Mouse (Mus musculus): ENCODE measurements around the gene Haus8.

DNA sequence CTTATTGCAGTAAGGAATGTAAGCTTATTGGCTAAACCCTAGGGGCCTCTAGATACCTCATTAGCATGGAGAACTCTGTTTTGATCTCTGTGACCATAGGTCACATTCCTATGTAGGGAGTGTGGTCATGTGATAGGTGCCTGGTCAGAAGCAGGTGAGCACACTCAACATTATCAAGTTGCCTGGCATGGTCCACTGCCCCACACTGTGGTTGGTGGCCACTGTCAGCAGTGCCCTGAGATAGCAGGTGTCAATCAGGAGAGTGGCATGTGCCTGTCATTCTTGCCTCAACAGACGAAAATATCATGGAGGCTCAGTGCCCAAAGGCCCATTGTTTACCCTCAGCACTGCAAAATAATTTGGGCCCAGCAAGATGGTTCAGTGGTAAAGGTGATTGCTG, 33.3 kb upstream of the Haus8 start:
- TF ChIP-seq EP300 (IDR thresholded peaks at IDR 0.05; ENCODE audit: low read depth) (no peak), CTCF (IDR thresholded peaks at IDR 0.05; ENCODE audit: low read depth) (no peak)

All from liver, postnatal 0 days (tissue).